Mouse (Mus musculus) CD4-positive helper T cell, adult 2 months (primary cell): Measurements from ENCODE around the gene Dek.

Source experiments
- DNase-seq: peaks from one replicate; pipeline ENCODE4 v3.0.0-alpha.2; 2012; ENCODE audit warnings: low read depth, missing footprints, low spot score

Dek gene

GRCm38 (mm10) chr13:47056781-47057180 is 49.2 kb downstream of the Dek start:
- DNase-seq = no peak

GRCm38 (mm10) chr13:47056126-47056525 is 49.9 kb downstream of the Dek start:
- DNase-seq = peak; percentile 15

- DNase-seq = no peak
These were observed 52.0 kb downstream of the Dek start for GRCm38 (mm10) chr13:47053971-47054370.

GRCm38 (mm10) chr13:47050009-47050408 is 56.0 kb downstream of the Dek start:
- DNase-seq = no peak

- DNase-seq = no peak
These were observed 58.0 kb downstream of the Dek start for GRCm38 (mm10) chr13:47047996-47048395.

GRCm38 (mm10) chr13:47044617-47044947 is 61.4 kb downstream of the Dek start, which contains the start of gene Tpmt:
TSS of gene Tpmt (minus strand) at chr13:47044737.
- no peak for DNase-seq

- peak; percentile 41 for DNase-seq
These were observed 62.0 kb downstream of the Dek start for GRCm38 (mm10) chr13:47043833-47044616.

- DNase-seq = peak; percentile 98
These were observed 62.8 kb downstream of the Dek start, which contains the start of gene Kdm1b for GRCm38 (mm10) chr13:47043030-47043680. TSS of gene Kdm1b (plus strand) at chr13:47043499.

- DNase-seq = no peak
These were observed 63.9 kb downstream of the Dek start for GRCm38 (mm10) chr13:47042024-47042633.

- DNase-seq = no peak
These were observed 65.9 kb downstream of the Dek start for GRCm38 (mm10) chr13:47040061-47040460.

- DNase-seq = no peak
These were observed 68.1 kb downstream of the Dek start for GRCm38 (mm10) chr13:47037946-47038345.
